Mouse (Mus musculus): ENCODE data around the gene Tmem209.

Gene Tmem209

GRCm38 (mm10) chr6:30535340-30535739 is 25.8 kb upstream of the Tmem209 start:
- peak; percentile 33 for DNase-seq

DNA sequence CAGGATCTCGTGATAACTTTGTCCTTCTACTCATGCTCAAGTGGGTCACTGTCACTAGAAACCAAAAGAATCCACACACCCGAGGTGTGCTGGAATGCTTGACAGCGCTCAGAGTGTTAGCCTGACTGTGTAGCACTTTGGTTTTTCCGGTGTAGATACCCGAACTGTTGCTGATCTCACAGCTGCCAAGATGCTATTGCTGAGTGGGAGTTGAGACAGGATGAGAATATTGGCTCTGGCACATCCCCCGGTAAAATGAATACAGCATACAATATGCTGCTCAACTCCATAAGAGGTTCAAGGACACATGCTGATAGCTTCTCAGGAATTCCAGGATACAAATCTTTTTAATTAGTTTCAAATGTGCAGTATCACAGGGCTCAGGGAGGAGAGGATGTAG is 19.2 kb upstream of the Tmem209 start:
- no peak for DNase-seq

- no peak for DNase-seq
These were observed 17.3 kb upstream of the Tmem209 start for GRCm38 (mm10) chr6:30526586-30527515.

DNA sequence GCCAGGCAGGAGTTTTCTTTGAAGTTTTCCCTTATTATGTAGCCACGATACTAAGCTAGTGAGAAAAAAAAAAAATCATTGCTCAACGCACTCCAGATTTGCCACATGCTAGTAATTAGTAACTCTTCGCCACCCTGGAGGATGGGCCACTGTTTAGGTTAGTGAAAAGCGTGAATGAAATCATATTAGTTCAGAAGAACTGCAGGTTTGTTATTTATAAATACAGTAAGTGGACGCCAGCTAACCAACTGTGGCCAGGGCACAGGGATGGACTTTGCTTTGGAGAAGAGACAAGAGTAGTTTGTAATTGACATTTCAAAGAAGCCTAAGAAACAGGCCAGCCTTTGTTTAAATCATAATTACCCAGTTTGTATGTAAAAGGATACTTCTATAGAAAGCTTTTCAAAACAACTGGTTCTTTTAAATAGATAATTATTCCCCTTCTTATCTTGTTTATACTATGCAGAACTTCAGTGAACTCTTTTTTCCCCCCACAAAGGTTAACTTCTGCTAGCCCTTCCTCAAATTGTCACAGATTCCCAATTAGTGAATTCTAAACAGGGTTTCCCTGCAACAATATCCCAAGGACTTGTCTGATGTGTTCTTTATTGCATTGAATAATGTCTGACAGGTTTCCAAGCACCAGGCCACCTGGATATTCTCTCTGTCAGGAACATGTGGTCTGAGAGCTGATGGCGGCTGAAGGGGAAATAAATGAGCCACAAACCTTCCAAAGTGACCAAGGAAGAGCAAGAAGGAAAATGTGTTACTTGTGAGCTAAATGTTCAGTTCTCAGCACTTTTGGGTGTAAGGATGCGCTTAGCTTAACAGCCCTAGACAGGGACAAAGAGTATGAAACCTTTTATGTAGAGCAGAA is 16.1 kb upstream of the Tmem209 start:
- DNase-seq = no peak

GRCm38 (mm10) chr6:30520400-30520799 is 10.8 kb upstream of the Tmem209 start:
- no peak for DNase-seq

- DNase-seq = no peak
These were observed 4.7 kb upstream of the Tmem209 start for GRCm38 (mm10) chr6:30514242-30514641.

- peak; percentile 19 for DNase-seq
These were observed 708 bp upstream of the Tmem209 start for GRCm38 (mm10) chr6:30510291-30510690.

GRCm38 (mm10) chr6:30508824-30509223 is 759 bp downstream of the Tmem209 start:
- DNase-seq = no peak

DNA sequence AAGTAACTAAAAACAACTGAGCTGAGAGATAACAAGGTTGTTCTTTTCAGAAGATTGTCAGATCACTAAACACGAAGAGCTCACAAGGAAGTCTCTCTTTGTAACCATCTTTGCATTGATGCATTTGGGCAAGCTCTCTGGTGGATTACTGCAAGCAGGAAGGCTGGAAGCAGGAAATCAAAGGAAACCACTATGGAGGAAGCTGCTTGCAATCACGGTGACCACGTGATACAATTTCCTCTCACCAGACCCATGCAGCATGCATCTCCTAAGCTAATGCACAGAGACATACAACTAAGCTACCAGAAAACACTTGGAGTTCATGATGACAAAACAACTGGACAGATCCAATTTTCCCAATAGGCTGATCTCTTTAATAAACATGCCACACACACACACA is 10.5 kb downstream of the Tmem209 start:
- peak; percentile 10 for DNase-seq

DNA sequence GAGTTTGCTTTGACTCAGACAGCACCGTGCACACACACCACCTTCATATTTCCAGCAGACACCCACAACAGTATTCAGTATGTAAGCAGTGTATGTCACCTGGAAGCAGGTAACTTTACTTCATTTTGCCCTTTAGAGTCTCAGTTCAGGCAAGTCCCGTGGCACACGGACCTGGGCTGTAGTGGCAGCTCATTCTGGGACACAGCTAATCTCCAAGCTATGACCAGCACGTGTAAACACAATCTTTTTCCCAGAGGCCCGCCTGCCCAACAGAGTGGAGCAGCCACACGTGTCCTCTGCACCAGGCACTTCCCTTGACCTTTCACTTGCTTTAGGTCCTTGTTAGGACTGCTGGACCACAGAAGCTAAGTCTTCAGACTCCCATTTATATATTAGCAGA is 23.1 kb downstream of the Tmem209 start:
- DNase-seq = no peak

DNA sequence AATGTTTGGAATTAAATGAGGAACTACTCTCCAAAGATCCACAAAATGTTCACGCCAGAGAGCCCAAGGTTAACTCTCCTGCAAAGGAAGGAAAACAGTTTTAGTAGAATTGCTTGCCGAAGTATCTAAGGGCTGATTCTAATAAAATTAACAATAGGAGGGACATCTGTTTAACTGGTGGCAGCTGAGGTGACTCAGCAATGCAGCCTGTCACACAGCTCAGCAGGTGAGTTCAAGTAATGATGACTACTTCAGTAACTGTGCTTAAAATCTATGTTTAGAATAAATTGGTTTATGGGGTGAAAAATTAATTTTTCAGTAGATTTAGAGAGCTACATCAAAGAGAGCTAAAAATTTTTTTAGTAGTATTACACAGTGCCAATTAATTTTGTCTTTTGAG is 26.7 kb downstream of the Tmem209 start:
- no peak for DNase-seq

DNA sequence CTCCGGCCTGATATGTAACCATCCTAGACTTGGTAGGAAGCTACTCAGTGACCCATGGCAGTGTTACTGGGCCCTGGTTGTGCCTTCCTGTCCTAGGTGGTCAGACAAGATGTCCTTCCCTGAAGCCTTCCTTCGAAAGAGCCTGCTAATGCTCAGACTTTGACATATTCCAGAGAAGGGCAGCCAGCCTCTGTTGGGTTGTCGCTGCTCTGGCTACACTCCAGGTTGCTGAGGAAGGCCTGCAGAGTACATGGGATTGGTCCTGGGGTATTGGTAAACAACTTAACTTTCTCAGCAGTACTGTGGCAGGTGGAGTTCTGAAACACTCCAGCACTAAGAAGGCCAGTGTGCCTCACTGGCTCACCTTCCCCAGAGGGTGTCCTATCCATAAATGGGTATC is 30.2 kb downstream of the Tmem209 start:
- no peak for DNase-seq

- no peak for DNase-seq
These were observed 31.8 kb downstream of the Tmem209 start for GRCm38 (mm10) chr6:30477784-30478183.

DNA sequence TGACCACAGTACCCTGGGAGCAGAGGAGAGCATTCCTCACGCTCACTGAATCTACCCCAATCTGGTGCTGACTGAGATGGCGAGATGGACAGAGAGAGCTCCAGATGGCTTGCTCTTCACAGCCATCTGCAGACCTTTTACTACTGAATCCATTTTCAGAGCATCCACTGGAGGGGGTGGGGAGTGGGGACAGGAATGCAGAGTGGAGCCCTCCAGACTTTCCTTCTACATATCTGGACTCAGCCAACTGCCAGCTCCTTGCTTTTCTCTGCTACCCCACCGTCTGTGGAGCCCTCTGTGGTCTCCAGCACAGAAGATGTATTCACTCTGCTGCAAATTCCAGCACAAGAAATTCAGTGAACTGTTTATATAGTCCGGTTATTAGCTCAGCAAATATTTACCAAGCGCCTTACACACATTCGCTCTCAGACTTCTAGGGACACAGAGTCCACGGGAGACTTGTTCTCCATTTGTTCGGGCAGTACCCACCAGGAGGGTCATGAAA is 32.3 kb downstream of the Tmem209 start:
- no peak for DNase-seq

- no peak for DNase-seq
These were observed 33.4 kb downstream of the Tmem209 start for GRCm38 (mm10) chr6:30476025-30476765.

GRCm38 (mm10) chr6:30471706-30472105 is 37.9 kb downstream of the Tmem209 start:
- no peak for DNase-seq

DNA sequence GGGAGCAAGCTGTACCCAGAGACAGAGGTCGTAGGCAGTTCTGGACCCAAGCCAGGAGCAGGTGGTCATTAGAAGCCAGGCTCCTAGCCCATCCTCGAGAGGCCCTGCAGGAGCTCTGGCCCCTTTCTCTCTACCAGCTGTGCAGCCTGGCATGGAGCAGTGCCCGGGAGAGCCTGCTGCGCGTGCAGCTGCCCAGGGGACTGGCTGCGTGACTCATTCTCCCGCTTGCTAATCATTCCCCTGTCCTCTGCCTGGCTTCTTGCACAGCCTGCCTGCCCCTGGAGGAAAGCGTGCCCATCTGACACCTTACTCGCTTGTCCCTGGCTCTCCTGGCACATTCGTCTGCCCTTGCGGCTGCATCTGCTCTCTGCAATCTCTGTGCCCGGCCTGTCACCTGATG is 40.2 kb downstream of the Tmem209 start:
- DNase-seq = no peak

- DNase-seq = peak; percentile 44
These were observed 40.9 kb downstream of the Tmem209 start for GRCm38 (mm10) chr6:30468684-30469083.

- no peak for DNase-seq
These were observed 41.5 kb downstream of the Tmem209 start for GRCm38 (mm10) chr6:30468058-30468457.

DNA sequence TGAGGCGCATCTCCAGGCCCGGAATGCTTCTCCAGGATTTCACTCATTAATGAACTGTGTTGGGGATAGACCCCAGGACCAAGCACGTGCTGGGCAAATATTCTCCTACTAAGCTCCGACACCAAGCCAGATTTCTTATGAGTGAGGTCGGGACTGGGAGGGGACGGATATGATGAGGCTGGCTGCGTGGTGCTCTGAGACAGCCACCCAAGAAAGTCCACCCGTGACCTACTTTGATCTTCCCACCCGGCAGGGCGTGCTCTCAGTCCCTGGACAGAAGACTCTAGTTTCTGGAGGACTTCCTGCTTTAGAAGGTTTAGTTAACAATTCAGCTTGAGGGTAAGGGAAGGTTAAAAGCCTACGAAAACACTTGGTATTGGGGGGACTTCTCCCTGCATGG is 44.0 kb downstream of the Tmem209 start:
- no peak for DNase-seq

GRCm38 (mm10) chr6:30462822-30463221 is 46.8 kb downstream of the Tmem209 start:
- no peak for DNase-seq

- DNase-seq = no peak
These were observed 47.7 kb downstream of the Tmem209 start for GRCm38 (mm10) chr6:30461755-30462344.
